Mouse (Mus musculus): ENCODE measurements at regions not wholly inside any gene's neighbourhood (a gene's known extent, or its start where the extent isn't known, plus 50 kb on each side); places are given as distances from the start of the nearest gene placed in this dataset.

DNA sequence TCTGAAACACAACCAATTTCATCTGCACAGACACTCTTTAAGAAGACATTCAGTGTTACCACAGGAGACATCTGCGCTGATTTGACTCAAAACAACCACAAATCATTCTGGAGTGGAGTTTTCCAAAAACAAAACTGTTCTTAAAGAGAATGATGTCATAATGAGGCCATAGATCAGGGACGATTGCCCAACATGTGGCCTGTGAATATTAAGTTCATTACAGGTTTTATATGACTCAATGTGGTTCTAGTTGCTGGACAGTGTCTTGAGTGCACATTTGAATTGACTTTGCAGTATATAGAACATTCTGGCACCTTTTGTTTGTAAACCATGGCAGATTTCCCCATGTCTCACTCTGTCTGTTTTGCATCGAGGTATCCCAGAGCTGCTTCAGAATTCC lies 63.0 kb upstream of the Chd1 start:
- TF ChIP-seq CTCF (IDR thresholded peaks at IDR 0.05) (no peak), EP300 (IDR thresholded peaks at IDR 0.05) (no peak)

Measured in lung, postnatal 0 days (tissue).